Mouse (Mus musculus) MEL (cell line): ENCODE data around the gene Slc7a5. TPM values are rescaled to one million over a fixed set of nuclear protein-coding genes. Genes with fewer than 3 reads are reported as not detected.
A peak's percentile ranks its signal among the peaks of the same experiment; 100 is the strongest.

Experiments used
- DNase-seq: peaks from one replicate; pipeline ENCODE4 v3.0.0; 2011; ENCODE audit warnings: low read depth, low spot score
- H3K27ac ChIP-seq: 2 replicates; pipeline ENCODE4 v1.5.1; 2012; ENCODE audit warnings: low read depth, mild to moderate bottlenecking, control low read depth, low read length, moderate library complexity; ENCODE audit not compliant: control insufficient read depth
- H3K27me3 ChIP-seq, 2 experiments: fragments of 150-350 bp in 1 of 2; sonication (generic) in 1 of 2; 2 replicates each; pipeline ENCODE4 v1.6.1; 2012; ENCODE audit warnings: low read length in 2 of 2, mild to moderate bottlenecking in 2 of 2, improper control_type of control experiment in 1 of 2, moderate library complexity in 1 of 2; ENCODE audit not compliant: insufficient read depth in 2 of 2, control insufficient read depth in 1 of 2
- H3K36me3 ChIP-seq, 2 experiments: 2 replicates each; pipeline ENCODE4 v1.6.1; 2012 to 2014; ENCODE audit warnings: low read length in 2 of 2, improper control_type of control experiment in 1 of 2, inconsistent platforms in 1 of 2, mild to moderate bottlenecking in 1 of 2; ENCODE audit not compliant: insufficient read depth in 2 of 2, control insufficient read depth in 1 of 2
- H3K4me1 ChIP-seq, 2 experiments: fragments of 150-350 bp in 1 of 2; sonication (generic) in 1 of 2; 2 replicates each; pipeline ENCODE4 v1.6.1; 2012; ENCODE audit warnings: low read length in 2 of 2, improper control_type of control experiment in 1 of 2, mild to moderate bottlenecking in 1 of 2; ENCODE audit not compliant: insufficient read depth in 2 of 2, control insufficient read depth in 1 of 2
- H3K4me3 ChIP-seq, 2 experiments: fragments of 150-350 bp in 1 of 2; sonication (generic) in 1 of 2; 2 replicates each; pipeline ENCODE4 v1.5.1; 2012; ENCODE audit warnings: low read depth in 2 of 2, low read length in 2 of 2, mild to moderate bottlenecking in 2 of 2, moderate library complexity in 2 of 2, control low read depth in 1 of 2, improper control_type of control experiment in 1 of 2; ENCODE audit not compliant: control insufficient read depth in 1 of 2, insufficient read depth in 1 of 2
- H3K79me2 ChIP-seq: 2 replicates; pipeline ENCODE4 v1.6.1; 2012; ENCODE audit warnings: mild to moderate bottlenecking, low read length, moderate library complexity; ENCODE audit not compliant: control insufficient read depth, poor library complexity, insufficient read depth
- H3K9ac ChIP-seq: 2 replicates; pipeline ENCODE4 v1.6.1; 2012; ENCODE audit warnings: low read depth, mild to moderate bottlenecking, control low read depth, low read length, moderate library complexity; ENCODE audit not compliant: control insufficient read depth, poor library complexity, severe bottlenecking
- H3K9me3 ChIP-seq: fragments of 150-350 bp; sonication (generic); replicated peaks from 2 replicates; pipeline ENCODE4 v1.6.1; 2012; ENCODE audit warnings: mild to moderate bottlenecking, low read length, improper control_type of control experiment, moderate library complexity; ENCODE audit not compliant: insufficient read depth
- E2F4 ChIP-seq: IDR thresholded peaks from 2 replicates; pipeline ENCODE4 v1.6.1; 2011; ENCODE audit warnings: low read depth, low read length, improper control_type of control experiment, borderline replicate concordance
- EP300 ChIP-seq, 2 experiments: IDR thresholded peaks; 2 replicates each; pipeline ENCODE4 v1.6.1; 2011; ENCODE audit warnings: improper control_type of control experiment in 2 of 2, low read length in 2 of 2, low read depth in 1 of 2, mild to moderate bottlenecking in 1 of 2
- GABPA ChIP-seq: IDR thresholded peaks from 2 replicates; pipeline ENCODE4 v1.6.1; 2012; ENCODE audit warnings: low read depth, mild to moderate bottlenecking, inconsistent platforms, low read length, improper control_type of control experiment, moderate library complexity
- HCFC1 ChIP-seq: IDR thresholded peaks from 2 replicates; pipeline ENCODE4 v1.6.1; 2012; ENCODE audit warnings: low read depth, mild to moderate bottlenecking, inconsistent platforms, low read length, improper control_type of control experiment, moderate library complexity
- MAFK ChIP-seq: IDR thresholded peaks from 2 replicates; pipeline ENCODE4 v1.6.1; 2011; ENCODE audit warnings: low read depth, mild to moderate bottlenecking, low read length, improper control_type of control experiment, borderline replicate concordance
- MAZ ChIP-seq: IDR thresholded peaks from 2 replicates; pipeline ENCODE4 v1.6.1; 2012; ENCODE audit warnings: low read depth, mild to moderate bottlenecking, inconsistent platforms, low read length, improper control_type of control experiment
- MXI1 ChIP-seq: IDR thresholded peaks from 2 replicates; pipeline ENCODE4 v1.6.1; 2011; ENCODE audit warnings: mild to moderate bottlenecking, low read depth, low read length, improper control_type of control experiment
- NELFE ChIP-seq: IDR thresholded peaks from 2 replicates; pipeline ENCODE4 v1.6.1; 2011; ENCODE audit warnings: low read depth, low read length, improper control_type of control experiment
- NRF1 ChIP-seq: IDR thresholded peaks from 2 replicates; pipeline ENCODE4 v1.6.1; 2014; ENCODE audit warnings: low read depth, mild to moderate bottlenecking, inconsistent platforms, low read length, improper control_type of control experiment, moderate library complexity; ENCODE audit not compliant: poor library complexity, insufficient read depth, severe bottlenecking
- POLR2AphosphoS5 ChIP-seq: IDR thresholded peaks from 2 replicates; pipeline ENCODE4 v1.6.1; 2012; ENCODE audit warnings: low read depth, borderline replicate concordance, mild to moderate bottlenecking, inconsistent platforms, low read length, moderate library complexity, mixed read lengths
- RAD21 ChIP-seq: IDR thresholded peaks from 2 replicates; pipeline ENCODE4 v1.6.1; 2011; ENCODE audit warnings: mild to moderate bottlenecking, low read depth, low read length, improper control_type of control experiment
- SIN3A ChIP-seq: IDR thresholded peaks from 2 replicates; pipeline ENCODE4 v1.6.1; 2012; ENCODE audit warnings: low read length, improper control_type of control experiment, inconsistent platforms
- TBP ChIP-seq: IDR thresholded peaks from 2 replicates; pipeline ENCODE4 v1.8.0; 2011; ENCODE audit warnings: low read depth, low read length, improper control_type of control experiment
- UBTF ChIP-seq: IDR thresholded peaks from 2 replicates; pipeline ENCODE4 v1.6.1; 2012; ENCODE audit warnings: low read depth, mild to moderate bottlenecking, inconsistent platforms, low read length, improper control_type of control experiment, moderate library complexity, borderline replicate concordance; ENCODE audit not compliant: insufficient read depth
- USF2 ChIP-seq, 2 experiments: IDR thresholded peaks; 2 replicates each; pipeline ENCODE4 v1.6.1; 2011 to 2012; ENCODE audit warnings: improper control_type of control experiment in 2 of 2, low read length in 2 of 2, borderline replicate concordance in 1 of 2, inconsistent platforms in 1 of 2, low read depth in 1 of 2, mild to moderate bottlenecking in 1 of 2; ENCODE audit not compliant: insufficient read depth in 1 of 2
- ZC3H11A ChIP-seq: IDR thresholded peaks from 2 replicates; pipeline ENCODE4 v1.6.1; 2012; ENCODE audit warnings: low read depth, mild to moderate bottlenecking, inconsistent platforms, low read length, improper control_type of control experiment
- ZKSCAN1 ChIP-seq: IDR thresholded peaks from 2 replicates; pipeline ENCODE4 v1.6.1; 2012; ENCODE audit warnings: low read depth, mild to moderate bottlenecking, inconsistent platforms, low read length, improper control_type of control experiment, moderate library complexity
- ZMIZ1 ChIP-seq: IDR thresholded peaks from 2 replicates; pipeline ENCODE4 v1.6.1; 2012; ENCODE audit warnings: low read depth, mild to moderate bottlenecking, inconsistent platforms, low read length, improper control_type of control experiment, moderate library complexity
- ZNF384 ChIP-seq: IDR thresholded peaks from 2 replicates; pipeline ENCODE4 v1.6.1; 2012; ENCODE audit warnings: low read depth, mild to moderate bottlenecking, inconsistent platforms, low read length, improper control_type of control experiment
- polyA plus RNA-seq, 2 experiments: library from polyadenylated mRNA; stranded (reverse) in 1 of 2; unstranded in 1 of 2; fragments of >175 nt in 1 of 2; fragments of >200 nt in 1 of 2; gene quantifications; 2 replicates each; pipeline versions ENCODE4 v1.2.1 to v1.2.4; 2012; ENCODE audit warnings: low replicate concordance in 2 of 2, low read depth in 1 of 2; ENCODE audit not compliant: insufficient read length in 2 of 2, insufficient read depth in 1 of 2, missing spikeins in 1 of 2
- total RNA-seq: library from RNA; depleted of rRNA; stranded (reverse); fragments of 300-350 nt; gene quantifications from 2 replicates; pipeline ENCODE4 v1.2.3, GENCODE M21; 2012

The Slc7a5 gene
- total and polyA plus RNA-seq, 3 experiments: 55.0 to 263 (median 108) TPM

DNA sequence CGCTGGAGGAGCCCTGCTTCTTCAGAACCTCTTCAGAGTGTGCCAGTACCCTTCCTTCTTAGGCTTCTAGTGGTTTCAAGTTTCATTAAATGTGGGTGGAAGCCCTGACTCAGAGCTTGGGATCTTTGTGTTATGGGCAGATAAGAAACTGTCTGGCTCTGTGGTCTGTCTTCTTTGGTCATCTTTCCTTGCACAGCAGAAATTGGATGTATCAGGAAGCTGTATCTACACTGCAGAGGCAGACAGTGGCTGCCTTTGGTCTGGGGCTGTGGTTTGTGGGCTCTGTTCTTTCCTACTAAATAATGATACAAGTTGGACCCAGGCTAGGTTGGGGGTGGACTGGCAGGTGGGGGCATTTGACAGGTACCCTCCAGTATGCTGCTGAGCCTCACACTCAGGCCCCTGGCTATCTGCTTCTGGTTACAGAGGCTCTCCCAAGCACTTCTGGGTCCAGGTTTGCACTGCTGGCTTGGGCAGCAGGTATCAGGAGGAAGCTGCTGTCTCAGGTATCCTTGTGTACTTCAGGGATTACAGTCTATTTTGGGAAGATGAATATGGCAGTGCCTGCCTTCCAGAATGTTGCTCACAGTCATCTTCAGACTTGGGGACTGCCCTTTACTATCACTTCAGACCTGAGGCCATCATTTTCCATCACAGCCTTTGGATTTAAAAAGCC is 48.5 kb upstream of the Slc7a5 start (continued):
- TF ChIP-seq MAZ (peak; percentile 43; the same call in 1 of the 2 replicates), POLR2AphosphoS5 (no peak), MAFK (peak; percentile 82), ZKSCAN1 (no peak), GABPA (no peak), NRF1 (0 out of 2 replicates have a peak, but pooled peaks have one; percentile 6), HCFC1 (no peak), NELFE (no peak; the same call in 1 of the 2 replicates)

DNA sequence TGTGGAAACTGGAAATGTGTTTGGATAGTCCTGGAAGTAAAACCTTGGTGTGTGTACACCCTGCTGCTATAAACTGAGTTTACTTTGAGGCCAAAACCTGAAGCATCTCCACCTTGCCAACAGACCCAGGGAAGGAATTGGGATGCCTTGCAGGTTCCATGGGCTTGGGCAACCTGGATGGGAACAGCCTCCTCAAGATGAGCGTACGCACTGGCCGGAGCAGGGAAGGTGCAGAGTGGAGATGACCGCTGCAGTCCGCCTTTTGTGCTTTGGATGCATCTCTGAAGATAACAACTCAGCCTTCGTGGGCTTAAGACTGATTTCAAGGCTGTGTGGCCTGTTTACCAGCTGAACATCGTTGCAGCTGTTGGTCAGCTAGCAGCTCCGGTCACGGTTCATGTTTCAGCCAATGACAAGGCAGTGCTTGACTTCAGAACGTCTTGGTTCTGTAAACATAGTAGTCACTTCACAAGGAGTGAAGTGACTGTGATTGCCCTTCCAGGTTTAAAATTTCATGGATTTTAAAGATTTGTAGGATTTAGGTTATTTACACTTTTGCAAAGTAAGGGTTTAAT is 47.6 kb upstream of the Slc7a5 start:
- peaks cover 36% of the 10 kb centered on the region for H3K79me2 ChIP-seq
- TF ChIP-seq MAZ (no peak), EP300 (IDR thresholded peaks at IDR 0.05; ENCODE audit: low read depth in 1 of 2, low read length in 2 of 2) (no peak), USF2 (IDR thresholded peaks at IDR 0.05; ENCODE audit: borderline replicate concordance in 1 of 2, insufficient read depth in 1 of 2, low read depth in 1 of 2, low read length in 2 of 2) (no peak), ZNF384 (no peak), SIN3A (0 out of 2 replicates have a peak, but pooled peaks have one; percentile 5), ZMIZ1 (peak; percentile 31; the same call in 1 of the 2 replicates), E2F4 (no peak)
- H3K27me3 ChIP-seq: no peaks in the 10 kb centered on the region
- H3K4me1 ChIP-seq: peaks cover 16 to 54% of the 10 kb centered on the region in 2 experiments
- no peaks in the 10 kb centered on the region for H3K9me3 ChIP-seq
- H3K9ac ChIP-seq: peak overlapping the region; percentile 13; the same call in 1 of the 2 replicates
- DNase-seq: no peak
- H3K36me3 ChIP-seq: peaks cover 0 to 67% of the 10 kb centered on the region in 2 experiments; a peak in 2 of 4 replicates
- no peak overlapping the region for H3K4me3 ChIP-seq
- peak overlapping the region; percentile 94 for H3K27ac ChIP-seq

DNA sequence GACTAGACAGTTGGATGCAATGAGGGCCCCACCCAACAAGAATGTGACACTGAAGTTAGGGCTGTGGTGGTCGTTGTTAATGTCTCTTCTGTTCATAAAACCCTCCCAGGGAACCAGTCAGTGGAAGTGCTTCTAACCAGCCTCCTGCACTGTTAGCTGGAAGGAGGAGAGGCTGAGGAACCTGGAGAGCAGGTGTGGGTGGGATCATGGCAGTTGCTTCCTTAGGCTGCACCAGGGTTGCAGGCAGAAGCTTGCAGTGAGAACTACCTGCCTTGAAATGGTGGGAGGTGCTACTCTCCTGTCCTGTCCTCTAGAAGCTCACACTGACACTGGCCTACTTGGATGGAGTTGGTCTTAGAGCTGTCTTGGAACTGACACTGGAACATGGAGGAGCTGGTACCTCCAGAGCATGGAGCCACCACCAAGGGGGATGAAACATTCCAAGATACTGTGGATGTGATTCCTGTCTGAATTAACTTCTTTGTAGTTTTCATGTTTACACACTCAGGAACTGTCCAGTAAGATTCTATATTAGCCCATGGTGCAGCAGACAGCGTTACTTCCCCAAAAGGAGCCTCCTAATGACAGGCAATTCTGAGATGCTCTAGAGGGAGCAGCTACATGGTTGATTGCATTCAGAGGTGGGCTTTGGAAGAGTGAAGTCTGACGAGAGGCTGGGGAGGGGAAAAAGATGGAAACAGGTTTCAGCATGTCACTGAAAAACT is 46.5 kb upstream of the Slc7a5 start:
- H3K4me3 ChIP-seq: no peak overlapping the region
- peaks cover 0 to 67% of the 10 kb centered on the region in 2 experiments; a peak in 2 of 4 replicates for H3K36me3 ChIP-seq
- H3K27me3 ChIP-seq: no peaks in the 10 kb centered on the region
- H3K79me2 ChIP-seq: peaks cover 36% of the 10 kb centered on the region
- TF ChIP-seq SIN3A: peak; percentile 54
- no peak for TF ChIP-seq UBTF
- TF ChIP-seq MXI1: 0 out of 2 replicates have a peak, but pooled peaks have one; percentile 42
- TF ChIP-seq ZC3H11A: no peak
- TF ChIP-seq TBP: no peak
- TF ChIP-seq MAFK: no peak
- no peak for TF ChIP-seq RAD21
- H3K9me3 ChIP-seq: no peaks in the 10 kb centered on the region
- H3K9ac ChIP-seq: no peak overlapping the region
- H3K4me1 ChIP-seq: peaks cover 16 to 54% of the 10 kb centered on the region in 2 experiments
- peak; percentile 63 for DNase-seq
- peak overlapping the region; percentile 98 for H3K27ac ChIP-seq
